Mouse (Mus musculus) hindbrain, embryonic 14.5 days (tissue): ENCODE measurements around the gene Bcl7a. TPM values are rescaled to one million over a fixed set of nuclear protein-coding genes. Genes with fewer than 3 reads are reported as not detected.

Source experiments
- ATAC-seq: fragments of 200-750 bp; cut with Nextera tagmentation; 2 replicates; pipeline ENCODE4 v1.8.0; 2017; ENCODE audit warnings: moderate number of reproducible peaks, mild to moderate bottlenecking, moderate TSS enrichment, moderate library complexity; ENCODE audit not compliant: low FRiP score
- DNase-seq: peaks from one replicate; pipeline ENCODE4 v3.0.0-alpha.2; 2015; ENCODE audit warnings: low spot score
- H3K27ac ChIP-seq: fragments of 300-500 bp; sonication (generic); 2 replicates; pipeline ENCODE4 v1.5.1; 2014; ENCODE audit warnings: mild to moderate bottlenecking, moderate library complexity
- H3K27me3 ChIP-seq: fragments of 300-500 bp; sonication (generic); 2 replicates; pipeline ENCODE4 v1.6.1; 2014; ENCODE audit warnings: mild to moderate bottlenecking, low read length, mixed read lengths; ENCODE audit not compliant: control insufficient read depth, insufficient read depth
- H3K36me3 ChIP-seq: fragments of 300-500 bp; sonication (generic); replicated peaks from 2 replicates; pipeline ENCODE4 v1.6.1; 2014; ENCODE audit not compliant: control insufficient read depth, insufficient read depth
- H3K4me1 ChIP-seq: fragments of 300-500 bp; sonication (generic); replicated peaks from 2 replicates; pipeline ENCODE4 v1.6.1; 2014; ENCODE audit warnings: antibody characterized with exemption, low read length, mixed read lengths; ENCODE audit not compliant: control insufficient read depth, insufficient read depth
- H3K4me2 ChIP-seq: fragments of 300-500 bp; sonication (generic); replicated peaks from 2 replicates; pipeline ENCODE4 v1.6.1; 2014; ENCODE audit warnings: mild to moderate bottlenecking, moderate library complexity
- H3K4me3 ChIP-seq: fragments of 300-500 bp; sonication (generic); replicated peaks from 2 replicates; pipeline ENCODE4 v1.5.1; 2014; ENCODE audit warnings: mild to moderate bottlenecking, low read length
- H3K9ac ChIP-seq: fragments of 300-500 bp; sonication (generic); 2 replicates; pipeline ENCODE4 v1.6.1; 2014
- H3K9me3 ChIP-seq: fragments of 300-500 bp; sonication (generic); 2 replicates; pipeline ENCODE4 v1.6.1; 2016; ENCODE audit warnings: low read length; ENCODE audit not compliant: control insufficient read depth
- WGBS: fragments of 180-500 bp; shearing (Covaris S2); extraction: QIAGEN DNeasy Blood & Tissue Kit; methylation state at CpG from one replicate; pipeline ENCODE4 v1.1.7; 2014; 5-methylcytosine and 5-hydroxymethylcytosine counted together
- polyA plus RNA-seq: library from polyadenylated mRNA; unstranded; fragments of >200 nt; fragmentation: Nextera tagmentation; extraction: Ambion mirVana; gene quantifications from 2 replicates; pipeline ENCODE4 v1.2.1, GENCODE M21; 2014

Gene Bcl7a
- polyA plus RNA-seq, 1 experiment from 2014 or later: 36.5 TPM

DNA sequence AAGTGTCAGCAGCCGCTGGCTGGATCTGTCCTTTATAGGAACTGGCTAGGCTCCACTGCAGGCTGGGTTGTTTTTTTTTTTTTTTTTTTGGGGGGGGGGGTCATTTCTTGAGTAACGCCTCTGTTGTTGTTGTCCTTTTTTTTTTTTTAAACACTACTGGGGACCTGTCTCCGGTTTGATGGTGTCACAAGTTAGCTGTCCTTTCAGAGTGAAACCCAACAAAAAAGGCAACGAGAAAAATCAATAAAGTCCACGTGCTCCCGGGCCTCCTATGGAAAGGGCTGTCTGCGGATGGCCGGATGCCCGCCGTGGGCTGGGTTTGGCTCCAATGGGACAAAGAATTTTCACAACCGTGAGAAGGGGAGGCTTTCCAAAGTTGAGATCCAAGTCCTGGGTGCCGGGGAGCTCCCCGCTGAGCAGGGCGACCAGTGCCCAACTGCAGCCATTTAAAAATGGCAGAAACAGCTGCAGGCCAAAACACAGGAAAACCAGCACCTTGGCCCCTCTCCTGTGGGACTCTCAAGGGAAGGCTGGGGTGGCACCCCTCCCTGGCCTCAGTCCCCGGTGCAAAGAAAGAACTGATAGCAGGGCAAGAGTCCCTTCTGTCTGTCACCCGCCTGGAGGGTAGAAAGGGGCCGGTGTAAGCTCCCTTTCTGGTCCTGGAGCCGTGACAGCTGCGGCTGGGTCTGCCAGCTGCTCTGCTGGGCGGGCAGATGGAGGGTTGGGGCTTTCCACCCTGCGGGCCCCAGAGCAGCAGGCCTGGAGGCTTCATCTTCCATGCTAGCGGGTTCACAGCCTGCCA is 2.4 kb downstream of the Bcl7a start:
- Histone ChIP-seq H3K27ac (peak overlapping the region; percentile 97), H3K4me3 (peak overlapping the region; percentile 81), H3K9ac (peak overlapping the region; percentile 90), H3K4me2 (peak overlapping the region; percentile 92), H3K9me3 (no peaks in the 10 kb centered on the region), H3K27me3 (no peaks in the 10 kb centered on the region), H3K4me1 (peaks cover 23% of the 10 kb centered on the region), H3K36me3 (no peaks in the 10 kb centered on the region)
- DNase-seq: peak; percentile 68
- 0% methylated on average over 22 of the region's 22 CpGs for WGBS
- ATAC-seq: peak; percentile 64

DNA sequence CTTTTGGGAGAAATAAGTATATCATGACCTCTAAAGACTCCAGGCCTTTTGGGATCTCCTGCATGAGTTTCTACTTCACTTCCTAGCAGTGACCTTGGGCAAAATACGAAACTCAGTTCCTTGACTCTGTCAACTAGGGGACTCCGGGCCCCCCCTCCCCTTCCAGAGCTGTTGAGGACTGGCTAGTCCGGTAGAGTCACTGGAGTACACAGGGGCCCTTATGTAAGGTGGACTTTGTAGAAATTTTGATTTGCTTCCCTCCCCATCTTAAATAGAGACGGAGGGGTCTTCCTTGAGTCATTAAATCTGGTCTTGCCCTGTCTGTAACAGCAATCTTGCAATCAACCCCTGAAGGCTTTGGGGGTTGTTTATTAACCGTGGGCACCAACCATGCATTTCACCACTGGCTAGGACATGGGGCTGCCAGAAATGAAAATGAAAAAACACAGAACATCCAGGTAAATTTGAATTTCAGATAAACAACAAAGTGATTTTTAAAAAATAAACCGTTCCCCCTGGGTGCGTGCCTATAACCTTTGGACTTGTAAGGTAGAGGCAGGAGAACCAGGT is 3.2 kb downstream of the Bcl7a start:
- H3K9ac ChIP-seq: peak overlapping the region; percentile 90
- H3K27me3 ChIP-seq: no peaks in the 10 kb centered on the region
- H3K36me3 ChIP-seq: no peaks in the 10 kb centered on the region
- WGBS: 57% methylated on average over 7 of the region's 7 CpGs
- H3K4me3 ChIP-seq: peak overlapping the region; percentile 81
- H3K4me1 ChIP-seq: peaks cover 23% of the 10 kb centered on the region
- H3K9me3 ChIP-seq: no peaks in the 10 kb centered on the region
- peak overlapping the region; percentile 97 for H3K27ac ChIP-seq
- ATAC-seq (no peak), DNase-seq (no peak)
- peak overlapping the region; percentile 92 for H3K4me2 ChIP-seq

DNA sequence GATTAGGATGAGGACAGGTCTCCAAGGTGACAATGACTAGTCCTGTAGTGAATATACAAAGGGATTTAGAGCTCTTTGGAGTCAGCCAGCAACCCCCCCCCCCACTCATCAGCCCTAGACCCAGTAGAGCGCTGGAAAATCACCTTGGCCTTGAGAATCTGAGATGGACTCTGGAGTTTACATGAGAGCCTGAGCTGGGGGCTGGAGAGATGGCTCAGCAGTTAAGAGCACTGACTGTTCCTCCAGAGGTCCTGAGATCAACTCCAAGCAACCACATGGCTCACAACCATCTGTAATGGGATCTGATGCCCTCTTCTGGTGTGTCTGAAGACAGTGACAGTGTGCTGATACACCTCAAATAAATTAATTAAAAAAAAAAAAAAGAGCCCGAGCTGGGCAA is 4.4 kb downstream of the Bcl7a start:
- H3K9me3 ChIP-seq: no peaks in the 10 kb centered on the region
- H3K4me3 ChIP-seq: no peak overlapping the region
- H3K36me3 ChIP-seq: no peaks in the 10 kb centered on the region
- no peak for DNase-seq
- H3K27me3 ChIP-seq: no peaks in the 10 kb centered on the region
- H3K4me2 ChIP-seq: no peak overlapping the region
- ATAC-seq: no peak
- H3K27ac ChIP-seq: no peak overlapping the region
- 82% methylated on average over 2 of the region's 2 CpGs for WGBS
- peaks cover 23% of the 10 kb centered on the region for H3K4me1 ChIP-seq
- no peak overlapping the region for H3K9ac ChIP-seq

DNA sequence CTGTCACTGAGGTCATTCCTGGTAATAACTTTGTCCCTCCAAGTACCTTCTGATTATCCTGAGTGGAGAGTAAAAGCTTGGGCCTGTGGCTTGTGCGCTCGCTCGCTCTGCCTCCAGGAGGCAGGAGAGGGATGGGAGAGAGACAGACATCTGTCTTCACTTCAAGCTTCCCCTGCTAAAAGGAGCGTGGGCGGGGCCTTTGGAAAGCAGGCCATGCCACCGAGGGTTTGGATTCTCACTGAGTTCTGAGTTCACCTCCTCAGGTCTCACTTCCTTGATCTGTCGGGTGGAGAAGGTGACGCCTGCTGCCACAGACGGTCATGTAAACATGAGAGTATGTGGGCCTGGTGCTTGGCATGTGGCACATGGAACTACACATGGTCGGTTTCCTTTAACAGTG is 6.8 kb downstream of the Bcl7a start:
- no peaks in the 10 kb centered on the region for H3K27me3 ChIP-seq
- H3K4me1 ChIP-seq: peaks cover 23% of the 10 kb centered on the region
- no peaks in the 10 kb centered on the region for H3K9me3 ChIP-seq
- ATAC-seq (no peak), DNase-seq (no peak)
- 69% methylated on average over 10 of the region's 10 CpGs for WGBS
- no peak overlapping the region for H3K4me2 ChIP-seq
- no peak overlapping the region for H3K9ac ChIP-seq
- H3K4me3 ChIP-seq: no peak overlapping the region
- H3K27ac ChIP-seq: no peak overlapping the region
- H3K36me3 ChIP-seq: peaks cover 8% of the 10 kb centered on the region

DNA sequence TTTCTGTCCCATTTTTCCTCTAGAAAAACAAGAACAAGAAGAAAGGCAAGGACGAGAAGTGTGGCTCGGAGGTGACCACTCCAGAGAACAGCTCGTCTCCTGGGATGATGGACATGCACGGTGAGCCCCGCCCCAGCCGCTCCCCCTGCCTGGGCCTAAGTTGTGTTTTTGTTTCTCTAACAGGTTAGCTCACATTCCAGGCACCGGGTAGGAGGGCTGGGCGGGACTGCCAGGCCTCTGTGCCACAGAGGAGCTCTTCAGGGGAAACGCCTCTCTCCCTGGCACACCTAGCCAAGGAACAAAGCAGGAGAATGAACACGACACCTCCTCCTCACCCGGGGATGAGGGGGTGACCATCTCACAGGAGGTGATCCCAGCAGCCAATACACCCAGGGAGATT is 12.3 kb downstream of the Bcl7a start:
- Histone ChIP-seq H3K27me3 (no peaks in the 10 kb centered on the region), H3K36me3 (peaks cover 62% of the 10 kb centered on the region), H3K4me3 (no peak overlapping the region), H3K9ac (no peak overlapping the region), H3K27ac (no peak overlapping the region), H3K4me1 (no peaks in the 10 kb centered on the region), H3K9me3 (no peaks in the 10 kb centered on the region), H3K4me2 (no peak overlapping the region)
- 84% methylated on average over 11 of the region's 11 CpGs for WGBS
- ATAC-seq (no peak), DNase-seq (no peak)

DNA sequence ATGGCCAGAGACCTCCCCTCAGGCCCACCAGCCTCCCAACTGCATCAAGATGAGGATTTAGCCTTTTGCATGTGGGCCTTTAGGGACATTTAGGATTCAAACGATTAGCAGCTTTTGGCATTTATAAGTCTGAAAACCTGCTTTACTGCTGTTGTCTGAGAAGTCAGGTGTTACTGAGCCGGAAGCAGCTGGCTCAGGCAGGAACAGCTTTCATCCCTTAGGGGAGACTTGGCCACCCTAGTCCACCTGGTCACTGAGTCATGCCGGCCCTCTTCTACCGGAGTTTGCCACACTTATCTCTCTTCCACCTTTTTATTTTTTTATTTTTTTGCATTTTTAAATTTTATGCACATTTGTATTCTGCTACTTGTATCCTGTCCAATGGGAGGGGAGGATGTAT is 13.6 kb downstream of the Bcl7a start:
- Histone ChIP-seq H3K36me3 (peaks cover 76% of the 10 kb centered on the region), H3K4me3 (no peak overlapping the region), H3K9me3 (no peaks in the 10 kb centered on the region), H3K4me1 (no peaks in the 10 kb centered on the region), H3K4me2 (no peak overlapping the region), H3K9ac (no peak overlapping the region), H3K27me3 (no peaks in the 10 kb centered on the region), H3K27ac (no peak overlapping the region)
- 92% methylated on average over 4 of the region's 4 CpGs for WGBS
- DNase-seq: no peak
- no peak for ATAC-seq

DNA sequence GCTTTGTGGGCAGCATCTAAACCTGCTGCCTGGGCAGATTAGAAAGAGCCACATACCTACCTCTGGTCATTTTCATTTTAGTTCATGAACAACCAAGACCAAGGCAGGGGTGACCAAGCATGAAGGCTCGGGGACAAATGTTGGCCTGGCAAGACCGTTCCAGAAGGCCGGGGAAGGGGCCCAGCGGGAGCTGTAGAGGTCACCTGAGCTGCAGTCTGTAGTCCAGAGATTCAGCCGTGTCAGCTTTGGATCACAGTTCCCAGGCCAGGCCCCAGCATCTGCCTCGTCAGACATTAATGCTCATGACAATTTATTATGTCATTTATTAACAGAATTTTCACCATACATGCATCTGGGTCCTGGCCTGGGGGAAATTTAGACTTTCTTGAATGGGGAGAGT is 15.8 kb downstream of the Bcl7a start:
- H3K36me3 ChIP-seq: peaks cover 97% of the 10 kb centered on the region
- H3K9me3 ChIP-seq: no peaks in the 10 kb centered on the region
- no peak overlapping the region for H3K9ac ChIP-seq
- no peak for DNase-seq
- no peak overlapping the region for H3K4me2 ChIP-seq
- no peak for ATAC-seq
- H3K27ac ChIP-seq: no peak overlapping the region
- H3K27me3 ChIP-seq: no peaks in the 10 kb centered on the region
- H3K4me1 ChIP-seq: no peaks in the 10 kb centered on the region
- 69% methylated on average over 6 of the region's 6 CpGs for WGBS
- H3K4me3 ChIP-seq: no peak overlapping the region

DNA sequence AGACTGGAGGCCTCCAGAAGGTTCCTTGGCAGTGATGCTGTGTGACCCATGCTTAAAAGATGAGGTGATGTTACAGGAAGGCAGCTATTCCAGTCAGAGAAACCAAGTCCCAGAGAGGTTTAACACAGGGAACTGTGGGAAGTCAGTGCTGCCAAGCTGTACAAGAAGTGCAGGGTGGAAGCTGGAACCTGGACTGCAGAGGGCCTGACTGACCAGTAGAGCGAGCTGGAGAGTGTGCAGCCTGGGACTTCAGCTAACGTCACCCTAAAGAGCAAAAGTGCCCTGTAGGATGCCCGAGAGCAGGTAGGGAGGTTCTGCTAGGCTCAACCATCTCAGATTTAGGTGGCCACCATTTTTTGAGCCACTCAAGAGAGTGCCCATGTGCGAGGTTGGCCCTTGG is 19.3 kb downstream of the Bcl7a start:
- no peak overlapping the region for H3K27ac ChIP-seq
- no peak overlapping the region for H3K9ac ChIP-seq
- H3K4me3 ChIP-seq: no peak overlapping the region
- ATAC-seq (no peak), DNase-seq (no peak)
- H3K4me2 ChIP-seq: no peak overlapping the region
- WGBS: 95% methylated on average over 4 of the region's 4 CpGs
- H3K9me3 ChIP-seq: no peaks in the 10 kb centered on the region
- no peaks in the 10 kb centered on the region for H3K27me3 ChIP-seq
- no peaks in the 10 kb centered on the region for H3K4me1 ChIP-seq
- peaks cover 99% of the 10 kb centered on the region for H3K36me3 ChIP-seq

DNA sequence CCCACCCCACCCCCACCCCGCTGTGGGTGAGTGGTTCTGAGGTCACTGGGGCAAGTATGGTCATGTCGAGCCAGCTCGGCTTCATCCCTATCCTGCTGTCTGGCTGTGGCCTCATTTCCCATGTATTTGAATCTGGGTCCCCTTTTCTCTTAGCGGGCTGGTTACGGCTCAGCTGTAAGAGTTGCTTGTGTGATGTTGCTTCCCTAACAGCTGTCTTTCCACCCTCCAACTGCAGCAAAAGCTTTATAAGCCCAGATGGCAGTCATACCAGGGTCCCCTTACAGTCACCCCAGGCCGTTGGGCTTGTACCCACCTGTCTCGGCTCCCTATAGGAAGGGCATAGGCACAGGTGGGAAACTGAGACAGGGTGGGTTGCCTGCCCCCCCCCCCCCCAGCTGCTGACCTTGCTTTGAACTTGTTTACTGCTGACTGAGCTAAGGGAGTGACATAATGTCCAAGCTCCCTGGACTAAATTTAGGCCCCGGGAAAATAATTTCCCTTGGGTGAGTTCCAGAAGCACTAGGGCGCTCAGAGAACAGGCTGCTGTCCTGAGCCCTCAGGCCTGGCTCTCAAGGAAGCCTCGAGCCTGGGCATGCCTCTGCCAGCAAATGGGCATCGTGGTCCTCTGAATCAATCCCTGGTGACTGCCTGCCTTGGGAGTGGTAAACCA is 20.8 kb downstream of the Bcl7a start:
- Histone ChIP-seq H3K4me1 (no peaks in the 10 kb centered on the region), H3K27me3 (no peaks in the 10 kb centered on the region), H3K36me3 (peaks cover 97% of the 10 kb centered on the region), H3K9me3 (no peaks in the 10 kb centered on the region), H3K27ac (no peak overlapping the region), H3K4me2 (no peak overlapping the region), H3K9ac (no peak overlapping the region), H3K4me3 (no peak overlapping the region)
- ATAC-seq: no peak
- 88% methylated on average over 11 of the region's 11 CpGs for WGBS
- DNase-seq: no peak
